Mouse (Mus musculus) midbrain, embryonic 16.5 days (tissue): ENCODE measurements at regions not wholly inside any gene's neighbourhood (a gene's known extent, or its start where the extent isn't known, plus 50 kb on each side); places are given as distances from the start of the nearest gene placed in this dataset.

Source experiments
- ATAC-seq: fragments of 200-750 bp; cut with Nextera tagmentation; 2 replicates; pipeline ENCODE4 v1.8.0; 2017; ENCODE audit warnings: moderate TSS enrichment
- H3K27ac ChIP-seq: fragments of 300-500 bp; sonication (generic); 2 replicates; pipeline ENCODE4 v1.5.1; 2014; ENCODE audit warnings: mild to moderate bottlenecking, low read length, mixed read lengths
- H3K27me3 ChIP-seq: fragments of 300-500 bp; sonication (generic); 2 replicates; pipeline ENCODE4 v1.6.1; 2014; ENCODE audit warnings: low read depth, low read length, mixed read lengths; ENCODE audit not compliant: control insufficient read depth, insufficient read depth
- H3K36me3 ChIP-seq: fragments of 300-500 bp; sonication (generic); 2 replicates; pipeline ENCODE4 v1.6.1; 2014; ENCODE audit warnings: mild to moderate bottlenecking, low read length, moderate library complexity, mixed read lengths; ENCODE audit not compliant: control insufficient read depth, insufficient read depth
- H3K4me1 ChIP-seq: fragments of 300-500 bp; sonication (generic); 2 replicates; pipeline ENCODE4 v1.6.1; 2014; ENCODE audit warnings: mild to moderate bottlenecking, low read length, mixed read lengths; ENCODE audit not compliant: control insufficient read depth, insufficient read depth
- H3K4me2 ChIP-seq: fragments of 300-500 bp; sonication (generic); 2 replicates; pipeline ENCODE4 v1.6.1; 2014; ENCODE audit warnings: mild to moderate bottlenecking, low read length, mixed read lengths
- H3K4me3 ChIP-seq: fragments of 300-500 bp; sonication (generic); 2 replicates; pipeline ENCODE4 v1.5.1; 2014; ENCODE audit warnings: low read depth, mild to moderate bottlenecking, low read length, moderate library complexity, mixed read lengths
- H3K9ac ChIP-seq: fragments of 300-500 bp; sonication (generic); 2 replicates; pipeline ENCODE4 v1.6.1; 2014; ENCODE audit warnings: low read depth, low read length, mixed read lengths
- H3K9me3 ChIP-seq: fragments of 300-500 bp; sonication (generic); replicated peaks from 2 replicates; pipeline ENCODE4 v1.6.1; 2014; ENCODE audit warnings: mild to moderate bottlenecking, low read length, mixed read lengths; ENCODE audit not compliant: control insufficient read depth, poor library complexity, severe bottlenecking
- WGBS: fragments of 180-500 bp; shearing (Covaris S2); extraction: QIAGEN DNeasy Blood & Tissue Kit; methylation state at CpG from one replicate; pipeline ENCODE4 v1.1.7; 2014; 5-methylcytosine and 5-hydroxymethylcytosine counted together

GRCm38 (mm10) chr13:47298010-47298409 lies 175.6 kb downstream of the Rnf144b start:
- Histone ChIP-seq H3K9me3 (no peaks in the 10 kb centered on the region), H3K36me3 (no peaks in the 10 kb centered on the region), H3K27me3 (no peaks in the 10 kb centered on the region), H3K4me3 (no peak overlapping the region), H3K27ac (peak overlapping the region; percentile 19; the same call in 1 of the 2 replicates), H3K9ac (no peak overlapping the region; the same call in 1 of the 2 replicates), H3K4me1 (no peaks in the 10 kb centered on the region; the same call in 1 of the 2 replicates), H3K4me2 (no peak overlapping the region)
- no peak for ATAC-seq
- WGBS: 35% methylated on average over 11 of the region's 11 CpGs

GRCm38 (mm10) chr13:47300486-47300885 lies 178.0 kb downstream of the Rnf144b start:
- Histone ChIP-seq H3K27me3 (no peaks in the 10 kb centered on the region), H3K4me3 (no peak overlapping the region), H3K9me3 (no peaks in the 10 kb centered on the region), H3K27ac (no peak overlapping the region), H3K36me3 (no peaks in the 10 kb centered on the region), H3K4me1 (no peaks in the 10 kb centered on the region; the same call in 1 of the 2 replicates), H3K4me2 (no peak overlapping the region), H3K9ac (no peak overlapping the region)
- ATAC-seq: no peak
- WGBS: 50% methylated on average over 2 of the region's 2 CpGs

GRCm38 (mm10) chr13:47301070-47301469 lies 178.6 kb downstream of the Rnf144b start:
- peak overlapping the region; percentile 28; the same call in 1 of the 2 replicates for H3K27ac ChIP-seq
- H3K4me1 ChIP-seq: no peaks in the 10 kb centered on the region; the same call in 1 of the 2 replicates
- no peak overlapping the region for H3K4me3 ChIP-seq
- WGBS: 39% methylated on average over 3 of the region's 3 CpGs
- H3K9ac ChIP-seq: no peak overlapping the region
- H3K36me3 ChIP-seq: no peaks in the 10 kb centered on the region
- no peaks in the 10 kb centered on the region for H3K9me3 ChIP-seq
- no peaks in the 10 kb centered on the region for H3K27me3 ChIP-seq
- H3K4me2 ChIP-seq: no peak overlapping the region
- 0 out of 2 replicates have a peak, but pooled peaks have one; percentile 62 for ATAC-seq

GRCm38 (mm10) chr13:47309492-47309891 lies 187.0 kb downstream of the Rnf144b start:
- WGBS: 91% methylated on average over 6 of the region's 6 CpGs
- no peak for ATAC-seq
- Histone ChIP-seq H3K4me2 (no peak overlapping the region), H3K4me3 (no peak overlapping the region), H3K36me3 (no peaks in the 10 kb centered on the region), H3K9me3 (no peaks in the 10 kb centered on the region), H3K9ac (no peak overlapping the region), H3K27ac (no peak overlapping the region), H3K4me1 (0 out of 2 replicates have a peak, but pooled peaks cover 4% of the 10 kb centered on the region), H3K27me3 (no peaks in the 10 kb centered on the region)

- Histone ChIP-seq H3K9ac (no peak overlapping the region), H3K27ac (no peak overlapping the region), H3K4me3 (no peak overlapping the region), H3K9me3 (no peaks in the 10 kb centered on the region), H3K4me2 (no peak overlapping the region), H3K4me1 (0 out of 2 replicates have a peak, but pooled peaks cover 4% of the 10 kb centered on the region), H3K27me3 (no peaks in the 10 kb centered on the region), H3K36me3 (no peaks in the 10 kb centered on the region)
- WGBS: 26% methylated on average over 7 of the region's 7 CpGs
- no peak for ATAC-seq
Observed at GRCm38 (mm10) chr13:47310751-47311202, 188.3 kb downstream of the Rnf144b start.

GRCm38 (mm10) chr13:47319549-47319948 lies 197.1 kb downstream of the Rnf144b start:
- Histone ChIP-seq H3K9me3 (no peaks in the 10 kb centered on the region), H3K36me3 (no peaks in the 10 kb centered on the region), H3K27ac (no peak overlapping the region), H3K4me3 (no peak overlapping the region), H3K9ac (no peak overlapping the region), H3K4me2 (no peak overlapping the region), H3K4me1 (no peaks in the 10 kb centered on the region), H3K27me3 (no peaks in the 10 kb centered on the region)
- 60% methylated on average over 8 of the region's 8 CpGs for WGBS
- no peak for ATAC-seq

- Histone ChIP-seq H3K9ac (no peak overlapping the region), H3K4me1 (no peaks in the 10 kb centered on the region), H3K36me3 (no peaks in the 10 kb centered on the region), H3K9me3 (no peaks in the 10 kb centered on the region), H3K27ac (no peak overlapping the region), H3K4me3 (no peak overlapping the region), H3K4me2 (no peak overlapping the region), H3K27me3 (no peaks in the 10 kb centered on the region)
- ATAC-seq: no peak
- WGBS: 67% methylated on average over 1 of the region's 1 CpGs
Observed at GRCm38 (mm10) chr13:47321876-47322275, 199.4 kb downstream of the Rnf144b start.

- H3K27ac ChIP-seq: no peak overlapping the region
- H3K9ac ChIP-seq: no peak overlapping the region
- 66% methylated on average over 16 of the region's 16 CpGs for WGBS
- no peak overlapping the region for H3K4me2 ChIP-seq
- H3K36me3 ChIP-seq: no peaks in the 10 kb centered on the region
- H3K27me3 ChIP-seq: no peaks in the 10 kb centered on the region
- no peak overlapping the region for H3K4me3 ChIP-seq
- no peaks in the 10 kb centered on the region for H3K9me3 ChIP-seq
- H3K4me1 ChIP-seq: no peaks in the 10 kb centered on the region
- ATAC-seq: no peak
Observed at GRCm38 (mm10) chr13:47335996-47336684, 213.7 kb downstream of the Rnf144b start.

- Histone ChIP-seq H3K4me1 (no peaks in the 10 kb centered on the region), H3K36me3 (no peaks in the 10 kb centered on the region), H3K4me2 (no peak overlapping the region), H3K27ac (no peak overlapping the region; the same call in 1 of the 2 replicates), H3K27me3 (no peaks in the 10 kb centered on the region), H3K9me3 (no peaks in the 10 kb centered on the region), H3K4me3 (no peak overlapping the region), H3K9ac (no peak overlapping the region)
- ATAC-seq: peak; percentile 62; the same call in 1 of the 2 replicates
- 67% methylated on average over 15 of the region's 15 CpGs for WGBS
Observed at GRCm38 (mm10) chr13:47336865-47337441, 214.5 kb downstream of the Rnf144b start.
